Mouse (Mus musculus) liver, embryonic 15.5 days (tissue): ENCODE data around the gene Kif13a. TPM values are rescaled to one million over a fixed set of nuclear protein-coding genes. Genes with fewer than 3 reads are reported as not detected.

ENCODE experiments used
- ATAC-seq: fragments of 200-750 bp; cut with Nextera tagmentation; 2 replicates; pipeline ENCODE4 v1.8.0; 2017; ENCODE audit warnings: moderate number of reproducible peaks, mild to moderate bottlenecking, moderate library complexity; ENCODE audit not compliant: insufficient read depth
- H3K27ac ChIP-seq: fragments of 300-500 bp; sonication (generic); replicated peaks from 2 replicates; pipeline ENCODE4 v1.5.1; 2015; ENCODE audit warnings: mild to moderate bottlenecking, inconsistent platforms
- H3K27me3 ChIP-seq: fragments of 300-500 bp; sonication (generic); 2 replicates; pipeline ENCODE4 v1.6.1; 2015; ENCODE audit warnings: mild to moderate bottlenecking, inconsistent platforms
- H3K36me3 ChIP-seq: fragments of 300-500 bp; sonication (generic); replicated peaks from 2 replicates; pipeline ENCODE4 v1.6.1; 2015; ENCODE audit warnings: moderate library complexity, mild to moderate bottlenecking, inconsistent platforms
- H3K4me1 ChIP-seq: fragments of 300-500 bp; sonication (generic); replicated peaks from 2 replicates; pipeline ENCODE4 v1.6.1; 2015; ENCODE audit warnings: inconsistent platforms
- H3K4me2 ChIP-seq: fragments of 300-500 bp; sonication (generic); 2 replicates; pipeline ENCODE4 v1.6.1; 2015; ENCODE audit warnings: moderate library complexity, mild to moderate bottlenecking, inconsistent platforms
- H3K4me3 ChIP-seq: fragments of 300-500 bp; sonication (generic); replicated peaks from 2 replicates; pipeline ENCODE4 v1.5.1; 2015; ENCODE audit warnings: mild to moderate bottlenecking, inconsistent platforms
- H3K9ac ChIP-seq: fragments of 300-500 bp; sonication (generic); 2 replicates; pipeline ENCODE4 v1.6.1; 2015; ENCODE audit warnings: moderate library complexity, mild to moderate bottlenecking, inconsistent platforms
- H3K9me3 ChIP-seq: fragments of 300-500 bp; sonication (generic); replicated peaks from 2 replicates; pipeline ENCODE4 v1.6.1; 2016; ENCODE audit warnings: inconsistent platforms
- WGBS: fragments of 180-500 bp; shearing (Covaris S2); methylation state at CpG from one replicate; pipeline ENCODE4 v1.1.7; 2015; ENCODE audit warnings: mixed read lengths; ENCODE audit not compliant: insufficient replicate concordance; 5-methylcytosine and 5-hydroxymethylcytosine counted together
- polyA plus RNA-seq: library from polyadenylated mRNA; unstranded; fragments of >200 nt; fragmentation: Nextera tagmentation; extraction: Ambion mirVana; gene quantifications from 2 replicates; pipeline ENCODE4 v1.2.1, GENCODE M21; 2015

Kif13a gene
- polyA plus RNA-seq, 1 experiment from 2014 or later = 4.1 TPM

DNA sequence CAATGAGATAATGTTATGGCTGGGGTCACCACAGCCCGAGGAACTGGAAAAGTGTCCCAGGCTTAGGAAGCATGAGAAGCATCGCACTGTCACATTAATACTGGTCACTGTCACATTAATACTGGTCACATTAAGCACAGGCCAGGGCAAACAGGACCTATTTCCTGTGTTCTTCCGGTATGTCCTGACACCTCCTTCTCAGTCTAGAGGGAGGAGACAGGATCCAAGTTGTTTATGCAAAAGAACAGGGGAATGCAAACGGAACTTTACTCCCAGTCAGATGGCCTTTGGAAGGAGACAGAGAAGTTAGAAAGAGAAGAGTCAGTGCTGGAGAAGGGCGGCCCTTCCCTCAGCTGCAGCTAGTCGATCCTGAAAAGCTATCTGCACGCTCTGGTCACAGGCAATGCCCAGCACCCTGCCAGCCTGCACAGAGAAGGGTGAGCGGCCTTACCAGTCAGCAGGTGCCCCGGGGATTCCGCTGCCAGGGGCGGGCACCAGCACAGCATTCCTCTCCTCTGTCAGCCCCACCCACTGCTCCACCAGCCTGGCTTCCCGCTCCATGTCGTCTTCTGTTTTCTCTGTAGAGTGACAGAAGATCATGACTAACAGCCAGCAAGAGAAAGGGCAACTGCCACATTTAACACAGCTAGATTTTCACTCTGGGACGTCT is 152.9 kb downstream of the Kif13a start:
- H3K36me3 ChIP-seq = peaks cover 8% of the 10 kb centered on the region; the same call in 1 of the 2 replicates
- no peak for ATAC-seq
- H3K9ac ChIP-seq = no peak overlapping the region
- no peak overlapping the region for H3K4me2 ChIP-seq
- no peak overlapping the region for H3K4me3 ChIP-seq
- H3K27ac ChIP-seq = no peak overlapping the region
- 48% methylated on average over 14 of the region's 14 CpGs for WGBS
- peaks cover 35% of the 10 kb centered on the region for H3K4me1 ChIP-seq
- H3K27me3 ChIP-seq = no peaks in the 10 kb centered on the region
- no peaks in the 10 kb centered on the region for H3K9me3 ChIP-seq

GRCm38 (mm10) chr13:46774998-46775397 is 154.7 kb downstream of the Kif13a start:
- no peak for ATAC-seq
- no peak overlapping the region for H3K27ac ChIP-seq
- WGBS = 23% methylated on average over 5 of the region's 5 CpGs
- no peak overlapping the region for H3K9ac ChIP-seq
- peaks cover 28% of the 10 kb centered on the region for H3K4me1 ChIP-seq
- H3K9me3 ChIP-seq = no peaks in the 10 kb centered on the region
- H3K4me2 ChIP-seq = no peak overlapping the region
- H3K4me3 ChIP-seq = no peak overlapping the region
- H3K36me3 ChIP-seq = peaks cover 8% of the 10 kb centered on the region; the same call in 1 of the 2 replicates
- no peaks in the 10 kb centered on the region for H3K27me3 ChIP-seq

GRCm38 (mm10) chr13:46772581-46772980 is 157.1 kb downstream of the Kif13a start:
- no peaks in the 10 kb centered on the region for H3K9me3 ChIP-seq
- no peak overlapping the region for H3K27ac ChIP-seq
- no peaks in the 10 kb centered on the region for H3K27me3 ChIP-seq
- no peak overlapping the region for H3K9ac ChIP-seq
- no peak overlapping the region for H3K4me3 ChIP-seq
- no peak for ATAC-seq
- peaks cover 8% of the 10 kb centered on the region; the same call in 1 of the 2 replicates for H3K36me3 ChIP-seq
- peaks cover 24% of the 10 kb centered on the region for H3K4me1 ChIP-seq
- H3K4me2 ChIP-seq = no peak overlapping the region
- 83% methylated on average over 13 of the region's 13 CpGs for WGBS

DNA sequence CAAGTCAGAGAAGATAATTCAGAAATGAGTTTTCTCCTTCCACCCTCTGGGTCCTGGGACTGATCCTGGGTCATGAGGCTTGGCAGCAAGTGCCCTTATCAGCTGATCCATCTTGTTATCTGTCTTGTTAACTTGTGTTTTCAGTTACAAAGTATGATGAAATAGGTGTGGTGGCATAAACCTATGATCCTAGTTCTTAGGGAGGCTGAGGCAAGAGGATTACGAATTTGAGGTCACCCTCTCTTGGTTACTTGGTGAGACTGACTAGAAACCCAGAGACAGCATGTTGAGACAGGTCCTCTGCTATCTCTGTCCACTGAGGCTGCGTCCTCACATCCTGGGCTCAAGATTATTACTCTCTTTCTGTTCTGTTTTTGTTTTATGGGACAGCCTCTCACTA is 164.3 kb downstream of the Kif13a start:
- H3K4me3 ChIP-seq = no peak overlapping the region
- H3K36me3 ChIP-seq = 0 out of 2 replicates have a peak, but pooled peaks cover 4% of the 10 kb centered on the region
- H3K4me1 ChIP-seq = 0 out of 2 replicates have a peak, but pooled peaks cover 3% of the 10 kb centered on the region
- whole genome bisulfite sequencing = 62% methylated on average over 2 of the region's 2 CpGs
- H3K9me3 ChIP-seq = no peaks in the 10 kb centered on the region
- ATAC-seq = no peak
- H3K27me3 ChIP-seq = no peaks in the 10 kb centered on the region
- no peak overlapping the region for H3K4me2 ChIP-seq
- no peak overlapping the region for H3K9ac ChIP-seq
- no peak overlapping the region for H3K27ac ChIP-seq

- ATAC-seq = no peak
- Histone ChIP-seq H3K4me2 (no peak overlapping the region), H3K4me3 (no peak overlapping the region), H3K27me3 (no peaks in the 10 kb centered on the region), H3K36me3 (0 out of 2 replicates have a peak, but pooled peaks cover 4% of the 10 kb centered on the region), H3K27ac (no peak overlapping the region), H3K4me1 (no peaks in the 10 kb centered on the region), H3K9me3 (no peaks in the 10 kb centered on the region), H3K9ac (no peak overlapping the region)
- WGBS = 80% methylated on average over 9 of the region's 9 CpGs
Observed at GRCm38 (mm10) chr13:46763210-46763609, 166.5 kb downstream of the Kif13a start.

DNA sequence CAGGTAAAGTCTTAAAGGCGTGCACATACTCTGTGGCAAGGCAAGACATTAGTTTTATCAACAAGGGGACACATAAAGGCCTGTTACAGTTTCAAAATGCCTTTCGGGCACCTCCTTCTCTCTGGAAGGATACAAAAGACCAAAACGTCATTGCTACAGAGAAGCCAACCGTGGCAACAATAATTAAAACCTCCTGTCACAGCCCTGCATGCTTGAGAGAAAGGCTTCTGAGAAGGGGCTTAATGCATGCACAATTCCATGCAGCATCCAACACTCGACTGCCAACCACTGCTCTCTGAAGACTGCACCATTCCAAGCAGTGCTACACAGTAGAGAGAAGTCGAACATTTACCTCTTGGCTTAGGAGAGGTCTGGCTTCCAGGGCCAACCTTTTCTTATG is 168.7 kb downstream of the Kif13a start:
- 69% methylated on average over 6 of the region's 6 CpGs for WGBS
- no peaks in the 10 kb centered on the region for H3K27me3 ChIP-seq
- no peak overlapping the region for H3K9ac ChIP-seq
- no peaks in the 10 kb centered on the region for H3K4me1 ChIP-seq
- H3K4me3 ChIP-seq = no peak overlapping the region
- no peak for ATAC-seq
- H3K27ac ChIP-seq = no peak overlapping the region
- 0 out of 2 replicates have a peak, but pooled peaks cover 4% of the 10 kb centered on the region for H3K36me3 ChIP-seq
- H3K9me3 ChIP-seq = no peaks in the 10 kb centered on the region
- no peak overlapping the region for H3K4me2 ChIP-seq

DNA sequence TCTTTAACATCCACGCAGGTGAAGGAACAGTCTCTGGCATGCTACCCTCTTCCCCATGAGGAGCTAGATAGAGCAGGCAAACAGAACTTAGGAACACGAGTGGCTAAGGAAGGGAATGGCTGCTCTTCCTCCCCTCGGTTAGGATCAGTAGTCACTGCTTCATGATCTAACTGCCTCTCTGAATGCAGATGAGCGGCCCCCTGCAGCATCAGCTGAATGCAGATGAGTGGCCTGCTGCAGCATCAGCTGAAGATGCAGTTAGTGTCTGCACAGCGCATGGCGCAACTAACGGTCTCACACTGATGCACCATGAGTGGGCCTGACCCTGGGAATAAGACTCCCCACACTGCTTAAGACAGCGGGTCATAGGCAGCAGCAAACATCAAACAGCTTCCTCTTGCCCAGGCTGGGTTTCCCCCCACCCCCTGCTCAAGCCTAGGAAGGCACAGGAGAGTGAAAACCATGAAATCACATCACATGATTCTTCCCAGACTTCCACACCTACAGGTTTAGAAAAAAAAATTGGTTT is 170.3 kb downstream of the Kif13a start:
- H3K27ac ChIP-seq = no peak overlapping the region
- WGBS = 71% methylated on average over 8 of the region's 8 CpGs
- no peak overlapping the region for H3K4me3 ChIP-seq
- H3K27me3 ChIP-seq = no peaks in the 10 kb centered on the region
- H3K9me3 ChIP-seq = no peaks in the 10 kb centered on the region
- H3K4me2 ChIP-seq = no peak overlapping the region
- 0 out of 2 replicates have a peak, but pooled peaks cover 4% of the 10 kb centered on the region for H3K36me3 ChIP-seq
- no peak overlapping the region for H3K9ac ChIP-seq
- no peaks in the 10 kb centered on the region for H3K4me1 ChIP-seq
- no peak for ATAC-seq

DNA sequence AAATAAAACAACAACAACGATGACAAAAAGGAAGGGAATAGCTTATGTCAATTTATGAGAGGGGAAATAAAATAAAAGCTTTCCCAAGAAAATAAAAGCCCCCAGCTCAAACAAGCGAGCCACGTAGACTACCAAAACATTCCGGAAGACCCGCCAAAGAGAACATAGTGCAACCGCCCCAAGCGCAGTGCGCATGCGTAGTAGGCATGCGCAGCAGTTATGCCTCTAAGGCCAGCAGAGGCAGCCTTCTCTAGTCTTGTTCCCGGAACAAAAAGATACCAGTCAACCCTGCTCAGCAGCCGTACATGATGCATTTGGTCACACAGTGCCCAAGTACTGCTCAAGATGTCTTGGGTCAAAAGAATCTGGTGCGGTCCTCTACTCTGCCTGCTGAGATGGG is 171.0 kb downstream of the Kif13a start:
- H3K27me3 ChIP-seq = no peaks in the 10 kb centered on the region
- H3K36me3 ChIP-seq = 0 out of 2 replicates have a peak, but pooled peaks cover 4% of the 10 kb centered on the region
- no peak for ATAC-seq
- WGBS = 86% methylated on average over 13 of the region's 13 CpGs
- no peak overlapping the region for H3K4me3 ChIP-seq
- no peak overlapping the region for H3K9ac ChIP-seq
- H3K4me1 ChIP-seq = no peaks in the 10 kb centered on the region
- no peak overlapping the region for H3K4me2 ChIP-seq
- H3K27ac ChIP-seq = no peak overlapping the region
- H3K9me3 ChIP-seq = no peaks in the 10 kb centered on the region

DNA sequence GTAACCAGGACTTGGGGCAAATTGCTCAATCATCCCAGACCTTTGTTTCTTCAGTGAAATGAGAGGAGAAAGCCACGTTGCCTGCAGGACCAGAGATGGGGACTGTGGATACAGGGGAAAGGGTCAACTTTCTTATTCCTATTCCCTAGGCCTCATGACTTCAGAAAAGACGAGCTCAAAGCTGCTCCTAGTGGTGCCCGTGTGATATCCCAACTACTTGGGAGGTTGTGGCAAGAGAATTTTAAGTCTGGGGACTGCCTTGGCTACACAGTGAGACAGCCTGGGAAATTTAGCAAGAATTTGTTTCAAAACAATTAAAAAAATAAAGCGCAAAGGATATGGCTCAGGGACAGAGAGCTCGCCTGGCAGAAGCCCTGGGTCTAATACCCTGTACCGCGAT is 171.7 kb downstream of the Kif13a start:
- no peak overlapping the region for H3K27ac ChIP-seq
- H3K36me3 ChIP-seq = 0 out of 2 replicates have a peak, but pooled peaks cover 4% of the 10 kb centered on the region
- H3K4me1 ChIP-seq = no peaks in the 10 kb centered on the region
- no peak overlapping the region for H3K4me3 ChIP-seq
- no peaks in the 10 kb centered on the region for H3K9me3 ChIP-seq
- no peak overlapping the region for H3K9ac ChIP-seq
- ATAC-seq = no peak
- 74% methylated on average over 7 of the region's 7 CpGs for WGBS
- H3K27me3 ChIP-seq = no peaks in the 10 kb centered on the region
- no peak overlapping the region for H3K4me2 ChIP-seq

- Histone ChIP-seq H3K4me2 (no peak overlapping the region), H3K4me3 (no peak overlapping the region), H3K27me3 (no peaks in the 10 kb centered on the region), H3K9me3 (no peaks in the 10 kb centered on the region), H3K4me1 (peaks cover 8% of the 10 kb centered on the region), H3K27ac (no peak overlapping the region), H3K36me3 (no peaks in the 10 kb centered on the region; the same call in 1 of the 2 replicates), H3K9ac (no peak overlapping the region)
- WGBS = 71% methylated on average over 5 of the region's 5 CpGs
- ATAC-seq = no peak
Observed at GRCm38 (mm10) chr13:46753294-46753693, 176.4 kb downstream of the Kif13a start.

- H3K27me3 ChIP-seq = no peaks in the 10 kb centered on the region
- no peak overlapping the region for H3K4me2 ChIP-seq
- H3K4me3 ChIP-seq = no peak overlapping the region
- no peak for ATAC-seq
- H3K27ac ChIP-seq = no peak overlapping the region
- no peak overlapping the region for H3K9ac ChIP-seq
- H3K4me1 ChIP-seq = peaks cover 14% of the 10 kb centered on the region
- 70% methylated on average over 13 of the region's 13 CpGs for WGBS
- no peaks in the 10 kb centered on the region; the same call in 1 of the 2 replicates for H3K36me3 ChIP-seq
- H3K9me3 ChIP-seq = no peaks in the 10 kb centered on the region
Observed at GRCm38 (mm10) chr13:46752566-46753229, 177.0 kb downstream of the Kif13a start.
